Mouse (Mus musculus) spleen, adult 2 months (tissue): ENCODE measurements around the gene Gm20509.

Source experiments
- CTCF ChIP-seq: fragments of 200-500 bp; IDR thresholded peaks from 2 replicates; pipeline ENCODE4 v1.5.1; 2011; ENCODE audit warnings: mild to moderate bottlenecking, inconsistent platforms; ENCODE audit not compliant: insufficient read depth, insufficient read length, insufficient replicate concordance; ENCODE audit errors: extremely low read depth
- POLR2A ChIP-seq: fragments of 200-500 bp; IDR thresholded peaks from 2 replicates; pipeline ENCODE4 v1.6.1; 2011; ENCODE audit warnings: low read depth, low read length, inconsistent platforms

DNA sequence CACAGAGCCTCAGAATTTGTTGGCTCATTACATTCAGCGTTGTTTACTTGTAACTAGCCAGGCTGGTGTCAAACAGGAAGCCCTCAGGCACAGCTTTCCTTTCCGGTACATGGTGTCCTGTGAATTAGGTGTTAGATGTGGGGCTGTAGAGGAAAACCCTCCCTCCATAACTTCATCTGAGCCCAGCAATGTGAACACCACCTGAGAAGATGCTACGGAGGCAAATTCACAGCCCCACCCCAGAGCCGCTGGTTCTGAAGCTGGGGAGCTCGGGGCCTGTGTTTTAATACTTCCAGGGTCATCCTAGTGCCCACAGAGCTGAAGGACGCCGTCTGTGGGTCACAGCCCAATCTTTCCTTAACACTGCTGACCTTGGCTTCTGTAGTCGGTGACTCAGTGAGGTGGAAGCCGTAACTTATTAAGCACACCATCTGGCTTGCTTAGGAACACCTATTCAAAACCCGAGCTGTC is 46.8 kb upstream of the Gm20509 start:
- TF ChIP-seq CTCF (no peak), POLR2A (no peak)
